Mouse (Mus musculus): ENCODE measurements around the gene Slco3a1. TPM values are rescaled to one million over a fixed set of nuclear protein-coding genes. Genes with fewer than 3 reads are reported as not detected.

Slco3a1 gene
- 9.0 and 9.4 TPM in 2 replicates for polyA plus RNA-seq (2012; ENCODE audit: insufficient read depth, low replicate concordance)

GRCm38 (mm10) chr7:74554608-74555311, at the start of gene Slco3a1:
Gene Slco3a1, minus strand, starts transcription at chr7:74554780.
- Histone ChIP-seq H3K4me1 (peaks cover 82% of the 10 kb centered on the region), H3K9me3 (no peaks in the 10 kb centered on the region), H3K27me3 (replicated peaks) (peaks cover 6% of the 10 kb centered on the region), H3K36me3 (replicated peaks; ENCODE audit: low read length) (no peaks in the 10 kb centered on the region), H3K4me3 (replicated peaks) (peak within 1 kb of the TSS; percentile 98)
- TF ChIP-seq GATA1 (IDR thresholded peaks at IDR 0.05; ENCODE audit: borderline replicate concordance, low read length), result no peak
- TF ChIP-seq FLI1 (IDR thresholded peaks at IDR 0.05; ENCODE audit: low read length), result no peak

- TF ChIP-seq GATA1 (IDR thresholded peaks at IDR 0.05; ENCODE audit: borderline replicate concordance, low read length), result no peak
- TF ChIP-seq FLI1 (IDR thresholded peaks at IDR 0.05; ENCODE audit: low read length), result no peak
- Histone ChIP-seq H3K4me3 (replicated peaks) (no peak overlapping the region), H3K27me3 (replicated peaks) (no peaks in the 10 kb centered on the region), H3K36me3 (replicated peaks; ENCODE audit: low read length) (no peaks in the 10 kb centered on the region), H3K9me3 (no peaks in the 10 kb centered on the region), H3K4me1 (no peaks in the 10 kb centered on the region)
Observed at GRCm38 (mm10) chr7:74600996-74601395, 46.4 kb upstream of the Slco3a1 start.

- Histone ChIP-seq H3K4me1 (no peaks in the 10 kb centered on the region), H3K27me3 (replicated peaks) (peaks cover 5% of the 10 kb centered on the region), H3K4me3 (replicated peaks) (no peak overlapping the region), H3K36me3 (replicated peaks; ENCODE audit: low read length) (no peaks in the 10 kb centered on the region), H3K9me3 (no peaks in the 10 kb centered on the region)
- TF ChIP-seq GATA1 (IDR thresholded peaks at IDR 0.05; ENCODE audit: borderline replicate concordance, low read length) (no peak), FLI1 (IDR thresholded peaks at IDR 0.05; ENCODE audit: low read length) (no peak)
Observed at GRCm38 (mm10) chr7:74579411-74579810, 24.8 kb upstream of the Slco3a1 start.

- H3K27me3 ChIP-seq (replicated peaks), result peaks cover 10% of the 10 kb centered on the region
- H3K4me1 ChIP-seq, result no peaks in the 10 kb centered on the region
- no peaks in the 10 kb centered on the region for H3K36me3 ChIP-seq (replicated peaks; ENCODE audit: low read length)
- no peak for TF ChIP-seq FLI1 (IDR thresholded peaks at IDR 0.05; ENCODE audit: low read length)
- no peak for TF ChIP-seq GATA1 (IDR thresholded peaks at IDR 0.05; ENCODE audit: borderline replicate concordance, low read length)
- H3K4me3 ChIP-seq (replicated peaks), result no peak overlapping the region
- H3K9me3 ChIP-seq, result no peaks in the 10 kb centered on the region
Observed at GRCm38 (mm10) chr7:74575678-74576077, 21.1 kb upstream of the Slco3a1 start.

GRCm38 (mm10) chr7:74555416-74555815, 836 bp upstream of the Slco3a1 start:
- H3K4me3 ChIP-seq (replicated peaks), result peak overlapping the region; percentile 98

GRCm38 (mm10) chr7:74554041-74554561, 479 bp downstream of the Slco3a1 start:
- no peaks in the 10 kb centered on the region for H3K36me3 ChIP-seq (replicated peaks; ENCODE audit: low read length)
- H3K9me3 ChIP-seq, result no peaks in the 10 kb centered on the region
- peaks cover 6% of the 10 kb centered on the region for H3K27me3 ChIP-seq (replicated peaks)
- H3K4me1 ChIP-seq, result peaks cover 84% of the 10 kb centered on the region
- peak overlapping the region; percentile 98 for H3K4me3 ChIP-seq (replicated peaks)
- no peak for TF ChIP-seq GATA1 (IDR thresholded peaks at IDR 0.05; ENCODE audit: borderline replicate concordance, low read length)
- no peak for TF ChIP-seq FLI1 (IDR thresholded peaks at IDR 0.05; ENCODE audit: low read length)

More at GRCm38 (mm10) chr7:74555416-74555815, 836 bp upstream of the Slco3a1 start:
- no peaks in the 10 kb centered on the region for H3K36me3 ChIP-seq (replicated peaks; ENCODE audit: low read length)
- H3K4me1 ChIP-seq, result peaks cover 83% of the 10 kb centered on the region
- H3K9me3 ChIP-seq, result no peaks in the 10 kb centered on the region
- no peak for TF ChIP-seq GATA1 (IDR thresholded peaks at IDR 0.05; ENCODE audit: borderline replicate concordance, low read length)
- TF ChIP-seq FLI1 (IDR thresholded peaks at IDR 0.05; ENCODE audit: low read length), result no peak
- peaks cover 6% of the 10 kb centered on the region for H3K27me3 ChIP-seq (replicated peaks)

GRCm38 (mm10) chr7:74553111-74553650, 1.4 kb downstream of the Slco3a1 start:
- TF ChIP-seq FLI1 (IDR thresholded peaks at IDR 0.05; ENCODE audit: low read length) (no peak), GATA1 (IDR thresholded peaks at IDR 0.05; ENCODE audit: borderline replicate concordance, low read length) (no peak)
- H3K36me3 ChIP-seq (replicated peaks; ENCODE audit: low read length), result no peaks in the 10 kb centered on the region
- peaks cover 6% of the 10 kb centered on the region for H3K27me3 ChIP-seq (replicated peaks)
- no peaks in the 10 kb centered on the region for H3K9me3 ChIP-seq
- peak overlapping the region; percentile 98 for H3K4me3 ChIP-seq (replicated peaks)
- peaks cover 91% of the 10 kb centered on the region for H3K4me1 ChIP-seq

GRCm38 (mm10) chr7:74552546-74552945, 2.0 kb downstream of the Slco3a1 start:
- Histone ChIP-seq H3K4me3 (replicated peaks) (peak overlapping the region; percentile 2), H3K36me3 (replicated peaks; ENCODE audit: low read length) (no peaks in the 10 kb centered on the region), H3K9me3 (no peaks in the 10 kb centered on the region), H3K27me3 (replicated peaks) (peaks cover 6% of the 10 kb centered on the region), H3K4me1 (peaks cover 93% of the 10 kb centered on the region)
- no peak for TF ChIP-seq FLI1 (IDR thresholded peaks at IDR 0.05; ENCODE audit: low read length)

GRCm38 (mm10) chr7:74552000-74552358, 2.6 kb downstream of the Slco3a1 start:
- Histone ChIP-seq H3K4me3 (replicated peaks) (peak overlapping the region; percentile 78), H3K9me3 (no peaks in the 10 kb centered on the region), H3K27me3 (replicated peaks) (peaks cover 6% of the 10 kb centered on the region), H3K36me3 (replicated peaks; ENCODE audit: low read length) (peaks cover under 1% of the 10 kb centered on the region), H3K4me1 (peaks cover 90% of the 10 kb centered on the region)
- TF ChIP-seq FLI1 (IDR thresholded peaks at IDR 0.05; ENCODE audit: low read length), result no peak
- TF ChIP-seq GATA1 (IDR thresholded peaks at IDR 0.05; ENCODE audit: borderline replicate concordance, low read length), result no peak

- Histone ChIP-seq H3K9me3 (no peaks in the 10 kb centered on the region), H3K4me1 (peaks cover 89% of the 10 kb centered on the region), H3K27me3 (replicated peaks) (peaks cover 6% of the 10 kb centered on the region), H3K36me3 (replicated peaks; ENCODE audit: low read length) (peaks cover 5% of the 10 kb centered on the region), H3K4me3 (replicated peaks) (peak overlapping the region; percentile 42)
- TF ChIP-seq FLI1 (IDR thresholded peaks at IDR 0.05; ENCODE audit: low read length) (no peak), GATA1 (IDR thresholded peaks at IDR 0.05; ENCODE audit: borderline replicate concordance, low read length) (no peak)
Observed at GRCm38 (mm10) chr7:74551338-74551999, 3.1 kb downstream of the Slco3a1 start.
